Mouse (Mus musculus) olfactory bulb, adult 2 months (tissue): ENCODE data around the gene Rhot1.

Experiments
- CTCF ChIP-seq: fragments of 200-500 bp; IDR thresholded peaks from 2 replicates; pipeline ENCODE4 v1.5.1; 2012; ENCODE audit warnings: low read depth, mild to moderate bottlenecking, low read length, moderate library complexity; ENCODE audit not compliant: insufficient read depth
- POLR2A ChIP-seq: fragments of 200-500 bp; IDR thresholded peaks from 2 replicates; pipeline ENCODE4 v1.6.1; 2012; ENCODE audit warnings: mild to moderate bottlenecking, low read depth, low read length, moderate library complexity; ENCODE audit not compliant: insufficient read depth

GRCm38 (mm10) chr11:80181021-80181749, 27.6 kb upstream of the Rhot1 start:
- TF ChIP-seq POLR2A (no peak), CTCF (no peak)
